Mouse (Mus musculus): ENCODE data around the gene Taf5l. TPM values are rescaled to one million over a fixed set of nuclear protein-coding genes. Genes with fewer than 3 reads are reported as not detected.
A peak's percentile ranks its signal among the peaks of the same experiment; 100 is the strongest.
"Not testable (repeated sequence)": the region's sequence is repeated elsewhere in the genome, so short reads cannot be mapped to it uniquely, and the experiment has no call there.

The Taf5l gene
- 10 to 100 TPM; 22.3 to 22.7 TPM for total RNA-seq (2021)
- long read RNA-seq, experiment 1, transcript Taf5l-202 (5 exons, 2,973 nt): major isoform, 25 of 36 reads
- long read RNA-seq, experiment 1, transcript Taf5l-201 (5 exons, 2,912 nt): minor isoform, 7 of 36 reads
- long read RNA-seq, experiment 1, partial matches to known transcripts: 3 of 36 reads
- long read RNA-seq, experiment 1, other reads (novel, unspliced or antisense): 1 of 36 reads
- long read RNA-seq, experiment 2, transcript Taf5l-201 (5 exons, 2,912 nt): minor isoform, 8 of 52 reads
- long read RNA-seq, experiment 2, transcript Taf5l-202 (5 exons, 2,973 nt): major isoform, 28 of 52 reads
- long read RNA-seq, experiment 2, partial matches to known transcripts: 16 of 52 reads
- long read RNA-seq, experiment 2, other reads (novel, unspliced or antisense): 0 of 52 reads

GRCm38 (mm10) chr8:124021237-124022227 lies at the start of gene Taf5l, which contains the start of gene Urb2:
Taf5l (minus strand) TSS chr8:124021397.
Urb2 (plus strand) TSS chr8:124021508.
- peak; percentile 92 to 95 for DNase-seq (ENCODE audit: low spot score in 2 of 2)

- DNase-seq (ENCODE audit: low spot score in 2 of 2): no peak
These were observed 49.4 kb upstream of the Taf5l start for GRCm38 (mm10) chr8:124070363-124071324.

GRCm38 (mm10) chr8:124067059-124067750 lies 46.0 kb upstream of the Taf5l start:
- no peak for DNase-seq (ENCODE audit: low spot score in 2 of 2)

GRCm38 (mm10) chr8:124066325-124067058 lies 45.3 kb upstream of the Taf5l start:
- no peak for DNase-seq (ENCODE audit: low spot score in 2 of 2)

- DNase-seq (ENCODE audit: low spot score in 2 of 2): no peak
These were observed 35.8 kb upstream of the Taf5l start for GRCm38 (mm10) chr8:124056832-124057655.

- no peak for DNase-seq (ENCODE audit: low spot score in 2 of 2)
These were observed 31.4 kb upstream of the Taf5l start for GRCm38 (mm10) chr8:124052568-124052967.

- peak; percentile 69 for DNase-seq (ENCODE audit: low spot score in 2 of 2)
These were observed 30.9 kb upstream of the Taf5l start for GRCm38 (mm10) chr8:124052110-124052509.

GRCm38 (mm10) chr8:124045856-124046255 lies 24.7 kb upstream of the Taf5l start:
- no peak for DNase-seq (ENCODE audit: low spot score in 2 of 2)

GRCm38 (mm10) chr8:124044931-124045330 lies 23.7 kb upstream of the Taf5l start:
- no peak for DNase-seq (ENCODE audit: low spot score in 2 of 2)

- no peak for DNase-seq (ENCODE audit: low spot score in 2 of 2)
These were observed 23.2 kb upstream of the Taf5l start for GRCm38 (mm10) chr8:124044421-124044820.

- DNase-seq (ENCODE audit: low spot score in 2 of 2): no peak
These were observed 21.0 kb upstream of the Taf5l start for GRCm38 (mm10) chr8:124042201-124042600.

- DNase-seq (ENCODE audit: low spot score in 2 of 2): no peak
These were observed 18.2 kb upstream of the Taf5l start for GRCm38 (mm10) chr8:124039351-124039750.

GRCm38 (mm10) chr8:124038121-124038520 lies 16.9 kb upstream of the Taf5l start:
- DNase-seq (ENCODE audit: low spot score in 2 of 2): no peak

- DNase-seq (ENCODE audit: low spot score in 2 of 2): no peak
These were observed 12.2 kb upstream of the Taf5l start for GRCm38 (mm10) chr8:124033400-124033799.

- DNase-seq (ENCODE audit: low spot score in 2 of 2): no peak
These were observed 6.6 kb upstream of the Taf5l start for GRCm38 (mm10) chr8:124027831-124028230.

- DNase-seq (ENCODE audit: low spot score in 2 of 2): not testable (repeated sequence)
These were observed 5.1 kb upstream of the Taf5l start for GRCm38 (mm10) chr8:124026265-124026664.

GRCm38 (mm10) chr8:124020439-124021236 lies 559 bp downstream of the Taf5l start:
- DNase-seq (ENCODE audit: low spot score in 2 of 2): peak; percentile 51 to 58

Data from adrenal gland, adult 18-20 months (tissue).